Mouse (Mus musculus) heart, postnatal 0 days (tissue): ENCODE results near the gene Fam177a. TPM values are rescaled to one million over a fixed set of nuclear protein-coding genes. Genes with fewer than 3 reads are reported as not detected.
A peak's percentile ranks its signal among the peaks of the same experiment; 100 is the strongest.
"Not testable (repeated sequence)": the region's sequence is repeated elsewhere in the genome, so short reads cannot be mapped to it uniquely, and the experiment has no call there.

ENCODE experiments used
- ATAC-seq: fragments of 200-750 bp; cut with Nextera tagmentation; 2 replicates; pipeline ENCODE4 v1.8.0; 2017; ENCODE audit warnings: low read depth, moderate number of reproducible peaks, moderate library complexity; ENCODE audit not compliant: insufficient read depth
- DNase-seq: peaks from one replicate; pipeline ENCODE4 v3.0.0-alpha.2; 2016; ENCODE audit warnings: low spot score
- H3K27ac ChIP-seq: fragments of 300-500 bp; sonication (generic); 2 replicates; pipeline ENCODE4 v1.5.1; 2014; ENCODE audit warnings: low read depth, mild to moderate bottlenecking
- H3K27me3 ChIP-seq: fragments of 300-500 bp; sonication (generic); 2 replicates; pipeline ENCODE4 v1.6.1; 2014; ENCODE audit warnings: low read length, mixed read lengths; ENCODE audit not compliant: control insufficient read depth, insufficient read depth
- H3K36me3 ChIP-seq: fragments of 300-500 bp; sonication (generic); replicated peaks from 2 replicates; pipeline ENCODE4 v1.6.1; 2014; ENCODE audit warnings: low read length, mixed read lengths; ENCODE audit not compliant: control insufficient read depth, insufficient read depth
- H3K4me1 ChIP-seq: fragments of 300-500 bp; sonication (generic); 2 replicates; pipeline ENCODE4 v1.6.1; 2014; ENCODE audit warnings: antibody characterized with exemption; ENCODE audit not compliant: control insufficient read depth, insufficient read depth
- H3K4me2 ChIP-seq: fragments of 300-500 bp; sonication (generic); 2 replicates; pipeline ENCODE4 v1.6.1; 2014; ENCODE audit warnings: low read depth, mild to moderate bottlenecking, low read length, moderate library complexity
- H3K4me3 ChIP-seq: fragments of 300-500 bp; sonication (generic); 2 replicates; pipeline ENCODE4 v1.5.1; 2014; ENCODE audit warnings: low read depth, low read length
- H3K9ac ChIP-seq: fragments of 300-500 bp; sonication (generic); replicated peaks from 2 replicates; pipeline ENCODE4 v1.6.1; 2014; ENCODE audit warnings: low read depth, low read length, mixed read lengths
- H3K9me3 ChIP-seq: fragments of 300-500 bp; sonication (generic); replicated peaks from 2 replicates; pipeline ENCODE4 v1.6.1; 2016; ENCODE audit warnings: low read length; ENCODE audit not compliant: control insufficient read depth
- CTCF ChIP-seq: IDR thresholded peaks from 2 replicates; pipeline ENCODE4 v1.5.1; 2016; ENCODE audit warnings: antibody characterized with exemption, control low read depth, low read depth
- EP300 ChIP-seq: IDR thresholded peaks from 2 replicates; pipeline ENCODE4 v1.6.1; 2016; ENCODE audit warnings: antibody characterized with exemption, low read depth
- WGBS: fragments of 180-500 bp; shearing (Covaris S2); extraction: QIAGEN DNeasy Blood & Tissue Kit; methylation state at CpG from one replicate; pipeline ENCODE4 v1.1.7; 2014; 5-methylcytosine and 5-hydroxymethylcytosine counted together
- polyA plus RNA-seq: library from polyadenylated mRNA; unstranded; fragments of >200 nt; fragmentation: Nextera tagmentation; extraction: Ambion mirVana; gene quantifications from 2 replicates; pipeline ENCODE4 v1.2.1, GENCODE M21; 2015
- total RNA-seq: library from RNA; depleted of rRNA; stranded (reverse); fragments of >200 nt; gene quantifications from 2 replicates; pipeline ENCODE4 v1.2.3, GENCODE M21; 2014; ENCODE audit warnings: low replicate concordance; rRNA removed

Gene Fam177a
- 9.2 and 13.1 TPM in 2 replicates for total RNA-seq
- 22.2 and 22.5 TPM in 2 replicates for polyA plus RNA-seq

- H3K27ac ChIP-seq, H3K4me1 ChIP-seq, H3K36me3 ChIP-seq, DNase-seq, H3K4me3 ChIP-seq, H3K9me3 ChIP-seq, H3K4me2 ChIP-seq, H3K27me3 ChIP-seq, H3K9ac ChIP-seq: not testable (repeated sequence)
- peak; percentile 98 for ATAC-seq
- no CpG with 5 or more reads among the region's 40 CpGs for WGBS
These were observed at the start of gene Fam177a for GRCm38 (mm10) chr12:55124242-55124641. Gene Fam177a (plus strand): TSS chr12:55124469.

DNA sequence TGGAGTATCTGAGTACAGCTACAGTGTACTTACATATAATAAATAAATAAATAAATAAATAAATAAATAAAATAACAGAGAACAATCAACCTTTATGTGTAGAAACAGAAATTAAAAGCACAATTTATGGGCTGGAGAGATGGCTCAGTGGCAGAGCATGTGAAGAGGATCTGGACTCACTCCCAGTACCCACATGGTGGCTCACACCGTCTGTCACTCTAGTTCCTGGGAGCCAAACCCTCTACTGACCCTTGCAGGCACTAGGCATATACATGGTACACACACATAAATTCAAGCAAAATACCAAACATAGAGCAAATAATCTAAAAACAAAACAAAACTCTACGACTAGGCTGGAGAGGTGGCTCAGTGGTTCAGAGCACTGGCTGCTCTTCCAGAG, 49.0 kb upstream of the Fam177a start:
- TF ChIP-seq CTCF (no peak), EP300 (no peak)
- H3K4me1 ChIP-seq: 0 out of 2 replicates have a peak, but pooled peaks cover 3% of the 10 kb centered on the region
- H3K27me3 ChIP-seq: no peaks in the 10 kb centered on the region
- DNase-seq: no peak
- H3K9me3 ChIP-seq: no peaks in the 10 kb centered on the region
- no peak overlapping the region for H3K4me2 ChIP-seq
- no peak for ATAC-seq
- WGBS: 90% methylated on average over 2 of the region's 2 CpGs
- no peak overlapping the region for H3K27ac ChIP-seq
- no peak overlapping the region for H3K4me3 ChIP-seq
- H3K9ac ChIP-seq: no peak overlapping the region
- H3K36me3 ChIP-seq: no peaks in the 10 kb centered on the region

DNA sequence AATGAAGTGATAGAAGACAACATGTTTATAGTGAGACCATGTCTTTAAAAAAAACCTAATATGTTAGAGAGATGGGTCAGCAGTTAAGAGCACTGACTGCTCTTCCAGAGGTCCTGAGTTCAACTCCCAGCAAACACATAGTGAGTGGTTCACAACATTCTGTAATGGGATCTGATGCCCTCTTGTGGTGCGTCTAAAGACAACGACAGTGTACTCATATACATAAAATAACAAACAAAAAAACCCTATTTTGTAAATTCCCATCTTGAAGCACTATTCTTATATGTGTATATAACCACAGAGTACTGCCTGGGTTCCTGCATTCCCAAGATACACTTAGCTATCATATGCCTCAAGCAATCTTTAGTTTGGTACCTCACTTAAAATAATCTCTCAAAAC, 45.6 kb upstream of the Fam177a start:
- not testable (repeated sequence) for H3K4me1 ChIP-seq, ATAC-seq, H3K9me3 ChIP-seq, H3K36me3 ChIP-seq, H3K27me3 ChIP-seq, H3K27ac ChIP-seq, H3K9ac ChIP-seq, H3K4me2 ChIP-seq, H3K4me3 ChIP-seq, DNase-seq
- WGBS: 34% methylated on average over 2 of the region's 2 CpGs
- peak; percentile 32 for TF ChIP-seq CTCF

DNA sequence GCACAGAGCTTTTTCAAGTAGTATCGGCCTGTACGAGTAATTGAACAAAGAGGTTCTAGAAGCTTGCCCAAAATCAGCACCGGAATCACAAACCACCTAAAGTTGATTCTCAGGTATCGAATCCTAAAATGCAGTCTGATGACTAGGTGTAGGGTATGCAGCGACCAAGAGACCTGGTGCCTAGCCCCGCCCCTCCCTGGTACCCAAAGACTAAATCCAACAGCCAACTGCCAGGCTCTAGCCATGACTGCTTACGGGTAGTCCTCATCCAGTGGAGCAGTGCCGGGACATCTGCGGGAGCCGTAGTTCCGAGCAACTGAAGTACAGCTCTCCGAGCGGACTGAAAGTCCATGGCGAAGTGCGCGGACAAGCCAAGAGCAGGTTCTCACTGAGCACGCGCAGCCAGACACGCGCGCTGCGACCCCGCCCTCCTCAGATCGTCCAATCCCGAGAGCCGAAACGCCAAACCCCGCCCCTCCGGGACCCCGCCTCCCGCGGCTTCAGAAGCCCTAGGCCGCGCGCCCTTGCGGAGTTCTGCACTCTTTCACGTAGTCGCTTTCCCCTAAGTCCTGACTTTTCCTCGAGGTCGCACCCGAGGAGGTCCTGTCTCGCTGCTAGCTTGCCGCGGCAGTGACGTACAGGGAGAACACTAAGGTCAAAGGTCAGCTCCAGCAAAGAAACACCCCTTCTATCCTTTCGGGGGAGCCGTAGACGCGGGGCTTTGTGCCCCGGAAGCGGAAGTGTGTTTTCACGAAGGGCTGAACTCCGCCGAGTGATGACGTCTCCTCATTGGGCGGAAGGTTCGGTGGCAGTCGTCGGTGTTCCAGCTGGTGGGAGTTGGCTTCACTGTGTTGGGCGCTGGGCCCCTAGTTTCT, 44.3 kb upstream of the Fam177a start, which contains the start of the genes 2700097O09Rik and Srp54a:
Gene 2700097O09Rik, minus strand, starts transcription at position 385 of the 875 bp plus-strand sequence.
Gene Srp54a, plus strand, starts transcription at position 537 of the 875 bp plus-strand sequence.
- not testable (repeated sequence) for H3K27me3 ChIP-seq, H3K36me3 ChIP-seq, H3K4me1 ChIP-seq, H3K9me3 ChIP-seq
- Histone ChIP-seq H3K4me3 (peak within 1 kb of the TSS; percentile 75), H3K4me2 (peak within 1 kb of the TSS; percentile 64), H3K9ac (peak within 1 kb of the TSS; percentile 82), H3K27ac (peak within 1 kb of the TSS; percentile 97)
- peak; percentile 92 for DNase-seq
- WGBS: under 1% methylated on average over 58 of the region's 60 CpGs
- ATAC-seq: peak; percentile 97

GRCm38 (mm10) chr12:55080601-55080942, 43.7 kb upstream of the Fam177a start:
- H3K9me3 ChIP-seq: not testable (repeated sequence)

DNA sequence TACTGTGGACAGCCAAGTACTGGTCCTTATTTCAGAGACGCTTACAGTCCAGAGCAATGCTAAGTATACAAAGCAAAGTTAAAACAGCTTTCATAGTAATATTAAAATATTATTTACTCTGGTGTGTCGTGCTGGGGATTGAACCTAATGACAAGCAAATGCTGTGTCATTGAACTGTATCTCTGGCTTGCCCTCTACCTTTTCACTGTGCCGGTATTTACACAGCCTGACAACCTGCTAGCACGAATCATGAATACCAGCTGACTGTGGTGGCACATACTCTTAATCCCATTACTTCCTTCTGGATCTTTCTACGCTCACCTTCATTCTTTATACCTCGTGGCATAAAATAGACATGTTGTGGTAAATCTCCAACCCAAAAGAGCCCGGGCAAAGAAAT, 32.1 kb upstream of the Fam177a start:
- WGBS: 100% methylated on average over 1 of the region's 7 CpGs
- not testable (repeated sequence) for H3K27me3 ChIP-seq, H3K4me2 ChIP-seq, ATAC-seq, H3K27ac ChIP-seq, H3K9me3 ChIP-seq, H3K9ac ChIP-seq, H3K4me3 ChIP-seq, DNase-seq, H3K4me1 ChIP-seq, H3K36me3 ChIP-seq

More at GRCm38 (mm10) chr12:55080601-55080942, 43.7 kb upstream of the Fam177a start:
- not testable (repeated sequence) for H3K27me3 ChIP-seq, DNase-seq, H3K36me3 ChIP-seq, H3K4me1 ChIP-seq
- 0 out of 2 replicates have a peak, but pooled peaks have one; percentile 58 for TF ChIP-seq EP300
- Histone ChIP-seq H3K9ac (peak overlapping the region; percentile 82), H3K4me2 (peak overlapping the region; percentile 54), H3K4me3 (peak overlapping the region; percentile 75), H3K27ac (peak overlapping the region; percentile 97)
- ATAC-seq: peak; percentile 50
- WGBS: 0% methylated on average over 25 of the region's 25 CpGs

DNA sequence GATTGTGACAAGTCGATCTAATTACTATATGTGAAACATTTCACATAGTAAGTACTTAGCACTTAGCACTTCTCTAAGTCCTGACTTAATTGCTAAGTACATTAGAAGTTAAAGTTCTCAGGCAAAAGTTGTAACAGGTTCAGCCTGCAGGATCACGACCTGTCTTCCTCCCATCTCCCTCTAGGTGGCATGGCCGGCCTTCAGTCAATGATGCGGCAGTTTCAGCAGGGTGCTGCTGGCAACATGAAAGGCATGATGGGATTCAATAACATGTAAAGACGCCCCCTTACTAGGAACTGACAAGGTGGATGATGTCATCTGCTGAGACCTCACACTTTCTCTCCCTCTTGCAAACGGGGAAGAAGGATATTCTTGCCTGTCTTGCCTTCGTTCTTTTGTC, 11.7 kb upstream of the Fam177a start:
- not testable (repeated sequence) for H3K4me1 ChIP-seq
- no CpG with 5 or more reads among the region's 7 CpGs for WGBS

GRCm38 (mm10) chr12:55124731-55125130, 462 bp downstream of the Fam177a start:
- not testable (repeated sequence) for H3K36me3 ChIP-seq, H3K9me3 ChIP-seq, H3K27me3 ChIP-seq, H3K4me3 ChIP-seq, DNase-seq, H3K9ac ChIP-seq, H3K4me2 ChIP-seq, H3K4me1 ChIP-seq, H3K27ac ChIP-seq
- WGBS: no CpG with 5 or more reads among the region's 18 CpGs
- ATAC-seq: peak; percentile 59

More for the DNA sequence above, 11.7 kb upstream of the Fam177a start:
- ATAC-seq, H3K9me3 ChIP-seq, H3K36me3 ChIP-seq, DNase-seq, H3K4me3 ChIP-seq, H3K27ac ChIP-seq, H3K27me3 ChIP-seq, H3K4me2 ChIP-seq, H3K9ac ChIP-seq: not testable (repeated sequence)
